Mouse (Mus musculus) midbrain, embryonic 10.5 days (tissue): ENCODE results near the gene Hap1. TPM values are rescaled to one million over a fixed set of nuclear protein-coding genes. Genes with fewer than 3 reads are reported as not detected.

ENCODE experiments used
- DNase-seq: peaks from one replicate; pipeline ENCODE4 v3.0.0-alpha.2; 2017; ENCODE audit warnings: low spot score
- H3K27ac ChIP-seq: fragments of 300-500 bp; sonication (generic); replicated peaks from 2 replicates; pipeline ENCODE4 v1.5.1; 2016; ENCODE audit warnings: mild to moderate bottlenecking
- H3K27me3 ChIP-seq: fragments of 300-500 bp; sonication (generic); 2 replicates; pipeline ENCODE4 v1.6.1; 2016; ENCODE audit warnings: low read depth, mild to moderate bottlenecking; ENCODE audit not compliant: poor library complexity, severe bottlenecking
- H3K36me3 ChIP-seq: fragments of 300-500 bp; sonication (generic); 2 replicates; pipeline ENCODE4 v1.6.1; 2016; ENCODE audit warnings: mild to moderate bottlenecking, moderate library complexity
- H3K4me1 ChIP-seq: fragments of 300-500 bp; sonication (generic); 2 replicates; pipeline ENCODE4 v1.6.1; 2016
- H3K4me3 ChIP-seq: fragments of 300-500 bp; sonication (generic); 2 replicates; pipeline ENCODE4 v1.5.1; 2016; ENCODE audit warnings: mild to moderate bottlenecking, moderate library complexity
- H3K9me3 ChIP-seq: fragments of 300-500 bp; sonication (generic); replicated peaks from 2 replicates; pipeline ENCODE4 v1.6.1; 2016; ENCODE audit warnings: mild to moderate bottlenecking
- WGBS: fragments of 180-500 bp; shearing (Covaris S2); methylation state at CpG from one replicate; pipeline ENCODE4 v1.1.7; 2016; 5-methylcytosine and 5-hydroxymethylcytosine counted together
- polyA plus RNA-seq: library from polyadenylated mRNA; unstranded; fragments of >200 nt; fragmentation: Nextera tagmentation; extraction: Ambion mirVana; gene quantifications from 2 replicates; pipeline ENCODE4 v1.2.1, GENCODE M21; 2016

Hap1 gene
- polyA plus RNA-seq, 1 experiment from 2014 or later = 36.6 TPM

DNA sequence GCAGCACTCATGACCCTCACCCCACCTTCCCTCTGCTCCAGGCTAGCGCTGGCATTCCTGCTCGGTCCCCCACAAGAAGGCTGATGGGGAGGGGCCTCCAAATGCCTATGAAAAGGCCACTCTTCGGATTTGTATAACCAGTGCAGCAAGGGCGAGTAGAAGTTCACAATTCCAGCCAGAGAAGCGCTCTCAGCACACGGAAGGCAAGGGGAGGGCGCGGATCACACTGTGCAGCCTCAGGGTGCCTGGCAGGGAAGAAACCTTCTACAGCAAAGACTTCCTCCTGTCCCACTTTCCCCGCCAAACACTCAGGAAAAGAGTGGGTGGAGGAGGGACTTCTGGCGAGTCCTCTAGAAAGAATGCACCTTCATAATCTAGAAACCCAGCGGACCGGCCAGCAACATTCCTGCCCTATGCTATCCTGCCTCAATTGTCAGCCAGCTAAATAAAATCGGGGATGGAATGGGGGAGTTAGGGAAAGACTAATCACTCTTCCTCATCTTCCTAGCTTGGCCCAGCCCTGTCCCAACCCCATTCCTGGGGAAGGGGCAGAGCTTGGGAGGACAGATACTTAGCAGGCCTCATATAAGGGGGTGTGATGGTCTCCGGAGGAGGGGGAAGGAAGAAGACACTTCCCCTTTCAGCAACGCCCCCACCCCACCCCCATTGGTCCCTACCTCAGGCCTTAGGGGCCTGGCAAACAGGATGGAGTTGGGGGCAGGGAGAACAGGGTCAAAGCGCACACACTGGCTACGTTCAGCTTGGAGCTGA is 40.1 kb upstream of the Hap1 start:
- peak overlapping the region; percentile 61 for H3K4me3 ChIP-seq
- no peaks in the 10 kb centered on the region for H3K36me3 ChIP-seq
- peaks cover 47% of the 10 kb centered on the region for H3K27me3 ChIP-seq
- peaks cover 44% of the 10 kb centered on the region for H3K4me1 ChIP-seq
- no peaks in the 10 kb centered on the region for H3K9me3 ChIP-seq
- WGBS = 30% methylated on average over 17 of the region's 17 CpGs
- DNase-seq = no peak
- no peak overlapping the region; the same call in 1 of the 2 replicates for H3K27ac ChIP-seq

- DNase-seq = no peak
- Histone ChIP-seq H3K36me3 (no peaks in the 10 kb centered on the region), H3K4me3 (0 out of 2 replicates have a peak overlapping the region, but pooled peaks have one; percentile 61), H3K4me1 (peaks cover 52% of the 10 kb centered on the region), H3K27ac (no peak overlapping the region), H3K9me3 (no peaks in the 10 kb centered on the region), H3K27me3 (peaks cover 47% of the 10 kb centered on the region)
- 46% methylated on average over 11 of the region's 11 CpGs for WGBS
Observed at GRCm38 (mm10) chr11:100395200-100395599, 39.3 kb upstream of the Hap1 start.

GRCm38 (mm10) chr11:100394353-100395074 is 38.6 kb upstream of the Hap1 start:
- 82% methylated on average over 5 of the region's 5 CpGs for WGBS
- Histone ChIP-seq H3K27ac (no peak overlapping the region), H3K4me3 (no peak overlapping the region), H3K9me3 (no peaks in the 10 kb centered on the region), H3K4me1 (peaks cover 59% of the 10 kb centered on the region), H3K36me3 (no peaks in the 10 kb centered on the region), H3K27me3 (peaks cover 44% of the 10 kb centered on the region)
- no peak for DNase-seq

DNA sequence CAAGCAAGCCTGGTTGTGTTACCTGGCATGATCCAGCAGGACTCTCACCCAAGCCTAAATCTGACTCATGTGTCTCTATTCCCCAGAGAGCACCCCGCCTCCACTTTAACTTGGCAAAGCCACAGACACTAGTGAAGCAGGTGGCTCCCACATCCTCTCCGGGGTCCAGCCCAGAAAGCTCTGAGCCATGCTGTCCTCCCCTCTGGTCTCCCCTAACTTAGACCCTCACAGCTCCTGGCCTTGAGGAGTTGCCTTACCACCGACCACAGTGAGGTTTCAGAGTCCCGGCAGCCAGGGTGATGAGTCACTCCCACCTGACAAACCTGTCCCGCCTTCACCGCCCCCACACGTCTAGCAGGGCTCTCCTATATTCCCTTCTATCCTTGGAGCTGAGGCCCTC is 37.8 kb upstream of the Hap1 start:
- H3K27me3 ChIP-seq = peaks cover 44% of the 10 kb centered on the region
- DNase-seq = no peak
- no peaks in the 10 kb centered on the region for H3K9me3 ChIP-seq
- H3K36me3 ChIP-seq = no peaks in the 10 kb centered on the region
- WGBS = 81% methylated on average over 7 of the region's 7 CpGs
- no peak overlapping the region for H3K27ac ChIP-seq
- H3K4me1 ChIP-seq = peaks cover 61% of the 10 kb centered on the region
- no peak overlapping the region for H3K4me3 ChIP-seq

GRCm38 (mm10) chr11:100392958-100393357 is 37.0 kb upstream of the Hap1 start:
- no peaks in the 10 kb centered on the region for H3K9me3 ChIP-seq
- 87% methylated on average over 5 of the region's 5 CpGs for WGBS
- H3K27ac ChIP-seq = no peak overlapping the region
- H3K4me3 ChIP-seq = no peak overlapping the region
- no peaks in the 10 kb centered on the region for H3K36me3 ChIP-seq
- H3K27me3 ChIP-seq = peaks cover 44% of the 10 kb centered on the region
- H3K4me1 ChIP-seq = peaks cover 67% of the 10 kb centered on the region
- DNase-seq = no peak

DNA sequence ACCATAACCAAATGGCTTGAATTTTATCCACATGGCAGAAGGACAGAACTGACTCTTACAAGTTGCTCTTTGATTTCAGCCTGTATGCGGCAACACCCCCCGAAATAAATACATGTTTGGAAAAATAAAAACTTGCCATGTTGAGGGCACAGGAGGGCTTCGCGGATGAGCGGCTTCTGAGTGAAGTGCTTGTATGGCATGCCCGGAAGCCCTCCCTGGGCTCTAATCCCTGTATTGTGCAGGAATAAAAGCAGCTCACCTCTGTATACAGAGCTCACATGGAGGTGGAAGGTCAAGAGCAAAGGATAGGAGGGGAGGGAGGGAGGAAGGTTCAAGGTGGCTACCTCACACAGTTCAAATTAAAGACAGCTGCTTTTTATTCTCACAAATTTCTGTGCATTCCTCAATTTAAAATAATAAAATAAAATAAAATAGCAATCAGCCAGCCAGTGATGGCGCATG is 36.0 kb upstream of the Hap1 start:
- no peak for DNase-seq
- 78% methylated on average over 7 of the region's 7 CpGs for WGBS
- peaks cover 38% of the 10 kb centered on the region for H3K27me3 ChIP-seq
- H3K9me3 ChIP-seq = no peaks in the 10 kb centered on the region
- H3K36me3 ChIP-seq = no peaks in the 10 kb centered on the region
- H3K27ac ChIP-seq = no peak overlapping the region
- no peak overlapping the region for H3K4me3 ChIP-seq
- H3K4me1 ChIP-seq = peaks cover 65% of the 10 kb centered on the region

GRCm38 (mm10) chr11:100391081-100391883 is 35.4 kb upstream of the Hap1 start:
- Histone ChIP-seq H3K36me3 (no peaks in the 10 kb centered on the region), H3K9me3 (no peaks in the 10 kb centered on the region), H3K27me3 (peaks cover 31% of the 10 kb centered on the region), H3K4me3 (no peak overlapping the region), H3K4me1 (peaks cover 59% of the 10 kb centered on the region), H3K27ac (peak overlapping the region; percentile 38; the same call in 1 of the 2 replicates)
- WGBS = 75% methylated on average over 9 of the region's 9 CpGs
- DNase-seq = peak; percentile 20

DNA sequence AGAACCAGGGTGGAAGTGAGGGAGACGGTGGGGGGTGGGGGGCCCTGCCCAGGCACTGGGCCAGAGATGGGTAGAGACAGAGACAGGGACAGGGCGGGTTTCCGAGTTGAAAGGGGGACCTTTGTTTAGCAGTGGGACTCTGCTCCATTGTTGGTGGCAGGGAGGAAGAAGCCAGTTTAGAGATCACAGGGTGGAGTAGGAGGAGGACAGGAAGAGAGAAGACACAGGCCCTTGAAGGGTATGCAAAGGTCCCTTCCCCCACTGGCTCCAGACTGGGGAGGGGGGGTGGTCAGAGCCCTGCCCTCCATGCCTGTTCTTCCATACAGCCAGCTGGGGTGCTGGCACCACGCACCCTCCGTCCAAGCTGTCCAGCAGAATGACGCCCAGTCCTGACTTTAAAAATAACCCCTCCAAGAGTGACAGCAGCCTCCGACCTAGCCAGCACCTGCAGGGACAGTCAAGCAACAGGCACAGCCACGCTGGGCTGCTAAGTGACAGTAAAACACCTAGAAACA is 34.1 kb upstream of the Hap1 start:
- no peak overlapping the region for H3K4me3 ChIP-seq
- no peaks in the 10 kb centered on the region for H3K9me3 ChIP-seq
- peaks cover 18% of the 10 kb centered on the region for H3K27me3 ChIP-seq
- DNase-seq = no peak
- no peaks in the 10 kb centered on the region for H3K36me3 ChIP-seq
- WGBS = 51% methylated on average over 8 of the region's 8 CpGs
- H3K4me1 ChIP-seq = peaks cover 46% of the 10 kb centered on the region
- H3K27ac ChIP-seq = peak overlapping the region; percentile 38; the same call in 1 of the 2 replicates

- Histone ChIP-seq H3K4me3 (no peak overlapping the region), H3K27me3 (peaks cover 4% of the 10 kb centered on the region), H3K4me1 (peaks cover 46% of the 10 kb centered on the region), H3K9me3 (no peaks in the 10 kb centered on the region), H3K36me3 (no peaks in the 10 kb centered on the region), H3K27ac (0 out of 2 replicates have a peak overlapping the region, but pooled peaks have one; percentile 4)
- DNase-seq = no peak
- 91% methylated on average over 6 of the region's 6 CpGs for WGBS
Observed at GRCm38 (mm10) chr11:100388588-100388987, 32.7 kb upstream of the Hap1 start.

GRCm38 (mm10) chr11:100387589-100388375 is 31.9 kb upstream of the Hap1 start:
- peaks cover 46% of the 10 kb centered on the region for H3K4me1 ChIP-seq
- no peak overlapping the region; the same call in 1 of the 2 replicates for H3K27ac ChIP-seq
- H3K4me3 ChIP-seq = no peak overlapping the region
- no peaks in the 10 kb centered on the region for H3K27me3 ChIP-seq
- no peak for DNase-seq
- no peaks in the 10 kb centered on the region for H3K9me3 ChIP-seq
- peaks cover 7% of the 10 kb centered on the region for H3K36me3 ChIP-seq
- 69% methylated on average over 14 of the region's 14 CpGs for WGBS

DNA sequence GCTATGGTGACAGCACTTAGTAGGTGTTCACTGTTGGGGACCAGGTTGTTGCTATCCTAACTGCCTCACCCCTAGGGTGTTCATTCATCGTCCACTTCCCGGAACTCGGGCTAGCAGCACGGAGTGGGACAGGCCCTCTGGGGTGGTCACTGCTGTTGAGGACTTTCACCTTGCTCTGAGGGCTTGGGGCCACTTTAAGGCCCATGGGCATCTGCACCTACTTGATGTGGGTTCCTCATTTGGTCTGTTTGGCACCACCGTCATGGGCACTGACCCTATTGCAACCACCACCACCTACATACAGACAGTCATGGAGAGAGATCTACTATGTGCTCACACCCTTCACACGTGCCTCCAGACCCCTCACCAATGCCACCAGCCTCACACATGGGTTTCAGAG is 31.2 kb upstream of the Hap1 start:
- no peak overlapping the region for H3K27ac ChIP-seq
- no peaks in the 10 kb centered on the region for H3K27me3 ChIP-seq
- peaks cover 42% of the 10 kb centered on the region for H3K4me1 ChIP-seq
- DNase-seq = no peak
- H3K9me3 ChIP-seq = no peaks in the 10 kb centered on the region
- H3K36me3 ChIP-seq = peaks cover 12% of the 10 kb centered on the region
- H3K4me3 ChIP-seq = no peak overlapping the region
- 86% methylated on average over 6 of the region's 6 CpGs for WGBS

DNA sequence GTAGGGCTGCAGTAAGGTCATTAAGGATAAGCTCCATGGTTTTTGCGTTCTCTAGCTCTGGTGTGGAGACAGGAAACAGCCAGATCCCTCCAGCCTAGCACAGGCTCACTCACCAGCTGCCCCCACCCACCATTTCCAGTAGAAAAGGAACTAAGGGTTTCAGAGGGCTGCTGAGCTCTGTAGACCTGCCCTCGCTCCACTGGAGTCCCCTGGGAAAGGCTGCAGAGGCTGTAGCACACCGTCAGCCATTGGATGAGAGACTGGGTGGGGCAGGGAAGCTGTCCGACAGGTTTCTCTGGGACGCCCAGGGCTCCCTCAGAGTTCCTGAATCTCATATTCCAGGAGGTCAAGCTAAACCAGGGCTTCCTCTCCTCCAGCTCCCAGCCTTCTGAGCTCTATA is 30.7 kb upstream of the Hap1 start:
- H3K9me3 ChIP-seq = no peaks in the 10 kb centered on the region
- WGBS = 48% methylated on average over 5 of the region's 5 CpGs
- H3K27ac ChIP-seq = no peak overlapping the region
- H3K36me3 ChIP-seq = peaks cover 14% of the 10 kb centered on the region
- H3K4me3 ChIP-seq = no peak overlapping the region
- no peak for DNase-seq
- peaks cover 37% of the 10 kb centered on the region for H3K4me1 ChIP-seq
- H3K27me3 ChIP-seq = no peaks in the 10 kb centered on the region
